Mouse (Mus musculus) cortical plate, adult 2 months (tissue): ENCODE measurements around the gene Pi4kb. TPM values are rescaled to one million over a fixed set of nuclear protein-coding genes. Genes with fewer than 3 reads are reported as not detected.

ENCODE experiments used
- H3K27ac ChIP-seq: fragments of 200-500 bp; 2 replicates; pipeline ENCODE4 v1.5.1; 2012; ENCODE audit warnings: low read length, control low read depth, inconsistent platforms; ENCODE audit not compliant: insufficient read depth
- H3K4me1 ChIP-seq: fragments of 200-500 bp; 2 replicates; pipeline ENCODE4 v1.6.1; 2011; ENCODE audit warnings: low read length; ENCODE audit not compliant: control insufficient read depth, insufficient read depth
- H3K4me3 ChIP-seq: fragments of 200-500 bp; 2 replicates; pipeline ENCODE4 v1.5.1; 2011; ENCODE audit warnings: mild to moderate bottlenecking, low read length, control low read depth; ENCODE audit not compliant: insufficient read depth
- CTCF ChIP-seq: fragments of 200-500 bp; IDR thresholded peaks from 2 replicates; pipeline ENCODE4 v1.5.1; 2011; ENCODE audit warnings: mild to moderate bottlenecking, control low read depth, low read length; ENCODE audit not compliant: insufficient read depth; ENCODE audit errors: extremely low read depth
- POLR2A ChIP-seq: fragments of 200-500 bp; IDR thresholded peaks from 2 replicates; pipeline ENCODE4 v1.6.1; 2011; ENCODE audit warnings: mild to moderate bottlenecking, low read length, control low read depth; ENCODE audit not compliant: insufficient read depth; ENCODE audit errors: extremely low read depth
- polyA plus RNA-seq: library from polyadenylated mRNA; depleted of rRNA; stranded (reverse); fragments of >200 nt; gene quantifications from 2 replicates; pipeline ENCODE4 v1.2.3, GENCODE M21; 2012

Pi4kb gene
- polyA plus RNA-seq, 1 experiment, result 56.6 TPM

DNA sequence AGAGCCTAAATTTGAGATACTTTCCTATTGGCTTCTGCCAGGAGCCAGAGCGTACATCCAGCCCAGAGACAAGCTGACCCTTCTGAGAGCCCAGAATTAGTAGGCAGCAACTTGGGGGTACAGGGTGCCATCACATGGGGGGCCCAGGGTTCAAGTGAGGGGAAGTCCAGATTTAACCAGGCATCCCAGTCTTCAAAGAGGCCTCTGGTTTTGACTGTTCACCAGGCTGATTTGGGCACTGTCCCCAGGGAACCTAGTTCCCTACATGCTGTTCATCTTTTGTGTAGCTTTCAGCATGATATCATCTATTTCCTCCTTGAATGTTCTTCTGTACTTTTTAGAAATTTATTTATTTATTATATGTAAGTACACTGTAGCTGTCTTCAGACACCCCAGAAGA lies 9.5 kb upstream of the Pi4kb start:
- no peak overlapping the region for H3K4me3 ChIP-seq
- H3K4me1 ChIP-seq, result no peaks in the 10 kb centered on the region
- H3K27ac ChIP-seq, result no peak overlapping the region
- TF ChIP-seq CTCF (no peak), POLR2A (no peak)

DNA sequence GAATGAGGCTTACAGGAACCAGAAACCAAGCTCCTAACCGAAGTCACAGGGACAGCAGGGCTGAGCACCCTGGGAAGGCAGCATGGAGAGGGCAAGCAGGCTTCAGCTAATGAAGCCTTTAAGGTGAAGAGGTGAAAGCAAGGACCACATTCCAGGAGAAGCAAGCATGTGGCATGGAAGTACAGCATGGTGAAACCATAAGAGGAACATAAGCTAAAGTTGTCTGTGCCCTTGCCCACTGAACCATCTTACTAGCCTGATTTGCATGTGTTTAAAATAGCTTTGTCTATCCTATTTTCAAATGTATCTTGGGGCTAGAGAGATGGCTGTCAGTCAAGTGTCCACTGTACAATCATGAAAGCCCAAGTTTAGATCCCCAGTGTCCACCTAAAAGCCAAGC lies 8.7 kb upstream of the Pi4kb start:
- Histone ChIP-seq H3K4me1 (no peaks in the 10 kb centered on the region), H3K27ac (no peak overlapping the region), H3K4me3 (no peak overlapping the region)
- TF ChIP-seq POLR2A (no peak), CTCF (no peak)

DNA sequence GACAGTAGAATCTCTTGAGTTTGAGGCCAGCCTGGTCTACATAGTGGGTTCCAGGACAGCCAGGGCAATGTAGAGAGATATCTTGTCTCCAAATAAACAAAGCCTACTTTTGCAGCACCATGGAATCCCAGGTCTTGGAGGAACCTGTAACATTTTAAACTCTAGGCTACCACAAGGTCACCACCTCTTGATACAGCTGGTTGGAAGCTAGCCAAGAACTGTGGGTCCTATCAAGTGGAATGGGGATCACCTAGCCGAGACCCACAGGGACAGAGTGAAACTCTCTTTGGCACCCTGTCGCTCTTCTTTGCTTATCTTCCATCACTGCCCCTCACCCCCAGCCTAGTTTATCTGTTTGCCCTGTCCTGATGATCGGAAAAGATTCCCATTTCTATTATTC lies 2.0 kb upstream of the Pi4kb start:
- no peak overlapping the region for H3K4me3 ChIP-seq
- no peak overlapping the region for H3K27ac ChIP-seq
- H3K4me1 ChIP-seq, result no peaks in the 10 kb centered on the region
- TF ChIP-seq POLR2A (no peak), CTCF (no peak)

DNA sequence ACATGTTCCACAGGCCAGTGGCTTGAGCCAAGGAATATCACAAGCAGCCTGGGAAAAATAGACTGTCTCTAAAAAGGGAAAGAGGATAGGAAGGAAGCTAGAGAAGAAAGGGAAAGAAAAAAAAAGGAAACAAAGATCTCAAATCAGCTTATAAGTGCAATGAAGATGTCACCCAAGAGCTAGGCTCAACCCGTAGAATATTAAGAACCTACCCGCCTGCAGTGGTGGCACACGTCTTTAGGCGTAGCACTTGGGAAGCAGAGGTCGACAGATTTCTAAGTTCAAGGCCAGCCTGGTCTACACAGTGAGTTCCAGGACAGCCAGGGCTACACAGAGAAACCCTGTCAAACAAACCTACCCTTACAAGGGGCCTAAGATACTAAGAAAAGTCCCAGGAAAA lies 911 bp upstream of the Pi4kb start:
- Histone ChIP-seq H3K27ac (no peak overlapping the region), H3K4me3 (peak overlapping the region; percentile 64; the same call in 1 of the 2 replicates), H3K4me1 (no peaks in the 10 kb centered on the region)
- TF ChIP-seq CTCF (no peak), POLR2A (no peak)

DNA sequence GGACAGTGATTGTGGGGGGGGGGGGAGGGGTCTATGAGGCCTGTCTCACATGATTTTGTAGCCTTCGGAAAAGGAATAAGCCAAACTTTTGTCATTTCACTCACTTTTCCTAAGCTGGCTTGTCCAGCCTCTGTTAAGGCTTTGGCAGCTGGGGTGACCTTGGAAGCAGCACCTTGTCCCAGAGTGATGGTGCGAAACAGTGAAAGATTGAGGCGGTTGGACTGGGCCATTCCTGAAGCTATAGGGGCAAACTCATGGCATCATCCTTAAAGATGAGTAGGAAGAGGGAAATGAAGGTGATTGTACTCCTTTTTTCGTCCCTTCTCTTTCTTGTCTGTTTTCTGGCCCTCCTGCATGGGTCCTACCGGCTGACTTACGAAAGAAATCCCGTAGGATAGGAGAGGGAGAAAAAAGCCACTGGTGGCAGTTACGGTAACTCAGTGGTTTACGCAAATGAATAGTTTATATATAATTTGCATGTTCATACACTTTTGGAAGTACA lies 454 bp upstream of the Pi4kb start:
- peak overlapping the region; percentile 64 for H3K4me3 ChIP-seq
- TF ChIP-seq CTCF (no peak), POLR2A (no peak)
- H3K27ac ChIP-seq, result no peak overlapping the region
- H3K4me1 ChIP-seq, result no peaks in the 10 kb centered on the region

DNA sequence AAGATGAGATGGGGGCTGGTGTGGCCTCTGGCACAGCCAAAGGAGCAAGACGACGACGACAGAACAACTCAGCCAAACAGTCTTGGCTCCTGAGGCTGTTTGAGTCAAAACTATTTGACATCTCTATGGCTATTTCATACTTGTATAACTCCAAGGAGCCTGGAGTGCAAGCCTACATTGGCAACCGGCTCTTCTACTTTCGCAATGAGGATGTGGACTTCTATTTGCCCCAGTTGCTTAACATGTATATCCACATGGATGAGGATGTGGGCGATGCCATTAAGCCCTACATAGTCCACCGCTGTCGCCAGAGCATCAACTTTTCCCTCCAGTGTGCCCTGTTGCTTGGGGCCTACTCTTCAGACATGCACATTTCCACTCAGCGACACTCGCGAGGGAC lies 9.8 kb downstream of the Pi4kb start:
- H3K4me1 ChIP-seq, result peaks cover 6% of the 10 kb centered on the region; the same call in 1 of the 2 replicates
- TF ChIP-seq CTCF (no peak), POLR2A (no peak)
- H3K4me3 ChIP-seq, result no peak overlapping the region
- no peak overlapping the region for H3K27ac ChIP-seq

DNA sequence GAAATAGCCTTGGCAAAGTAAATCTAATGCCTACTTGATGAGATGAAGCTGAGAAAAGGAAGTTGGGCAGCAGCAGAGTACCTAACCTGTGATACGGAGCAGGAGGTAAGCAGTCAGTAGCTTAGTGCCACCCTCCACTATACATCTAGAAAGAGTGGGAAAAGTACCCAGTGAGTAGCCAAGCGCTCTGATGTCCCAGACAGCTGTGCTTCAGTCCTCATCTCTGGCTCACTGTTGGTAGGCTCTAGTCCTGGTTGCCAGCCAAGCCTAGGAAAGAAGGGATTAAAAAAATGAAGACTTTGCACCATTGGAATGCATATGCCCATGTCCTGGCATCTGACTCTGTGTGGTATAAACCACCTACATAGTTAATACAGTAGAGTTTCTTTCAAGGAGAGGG lies 11.0 kb downstream of the Pi4kb start:
- Histone ChIP-seq H3K4me1 (peaks cover 4% of the 10 kb centered on the region; the same call in 1 of the 2 replicates), H3K4me3 (no peak overlapping the region), H3K27ac (no peak overlapping the region)
- no peak for TF ChIP-seq POLR2A
- TF ChIP-seq CTCF, result no peak

DNA sequence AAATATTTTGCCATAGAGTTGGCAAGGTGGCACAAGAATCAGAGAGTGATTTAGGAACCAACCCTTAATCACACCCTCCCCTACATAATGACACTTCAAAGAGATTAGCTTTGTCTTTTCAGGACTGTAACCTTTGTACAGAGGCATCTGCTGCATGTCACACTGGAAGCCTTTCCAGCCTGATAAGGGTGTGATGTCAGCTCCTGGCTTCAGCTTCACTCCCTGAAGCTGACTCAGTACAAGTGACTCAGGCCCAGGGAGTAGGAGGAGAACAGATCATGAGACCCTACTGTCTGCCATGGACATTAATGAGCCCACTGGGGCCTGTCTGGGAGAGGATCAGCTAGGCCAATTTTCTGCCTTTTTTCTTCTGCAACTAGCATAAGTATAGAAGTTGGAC lies 13.0 kb downstream of the Pi4kb start:
- Histone ChIP-seq H3K27ac (no peak overlapping the region), H3K4me3 (no peak overlapping the region), H3K4me1 (peaks cover 4% of the 10 kb centered on the region; the same call in 1 of the 2 replicates)
- no peak for TF ChIP-seq POLR2A

DNA sequence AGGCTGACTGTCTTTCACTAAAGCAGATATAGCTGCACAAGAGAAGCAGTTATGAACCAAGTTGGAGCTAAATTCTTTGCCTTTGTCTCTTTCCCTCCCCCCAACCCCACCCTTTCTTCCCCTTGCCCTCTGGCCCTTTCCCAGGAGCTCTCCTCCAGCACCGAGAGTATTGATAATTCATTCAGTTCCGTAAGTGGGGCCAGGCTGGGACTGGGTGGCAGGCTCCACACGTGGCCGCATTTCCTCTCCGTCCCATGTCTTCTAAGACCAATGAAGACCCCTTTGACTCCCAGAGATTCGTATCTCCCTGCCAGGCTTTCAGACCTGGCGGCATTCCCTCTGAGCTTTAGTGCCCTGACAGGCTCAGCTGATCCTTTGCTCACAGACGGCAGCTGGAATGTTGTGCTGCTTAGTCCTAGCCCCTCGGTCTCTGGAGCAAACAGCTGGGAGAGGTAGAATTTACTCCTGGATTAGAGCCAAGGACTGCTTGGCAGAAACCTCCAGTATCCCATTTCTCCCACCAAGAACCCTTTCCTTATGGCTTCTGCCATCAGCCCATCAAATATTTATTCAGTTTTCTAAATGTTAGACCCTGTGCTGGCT lies 14.7 kb downstream of the Pi4kb start:
- Histone ChIP-seq H3K4me1 (peaks cover 4% of the 10 kb centered on the region; the same call in 1 of the 2 replicates), H3K4me3 (no peak overlapping the region), H3K27ac (no peak overlapping the region)
- no peak for TF ChIP-seq POLR2A
- no peak for TF ChIP-seq CTCF

DNA sequence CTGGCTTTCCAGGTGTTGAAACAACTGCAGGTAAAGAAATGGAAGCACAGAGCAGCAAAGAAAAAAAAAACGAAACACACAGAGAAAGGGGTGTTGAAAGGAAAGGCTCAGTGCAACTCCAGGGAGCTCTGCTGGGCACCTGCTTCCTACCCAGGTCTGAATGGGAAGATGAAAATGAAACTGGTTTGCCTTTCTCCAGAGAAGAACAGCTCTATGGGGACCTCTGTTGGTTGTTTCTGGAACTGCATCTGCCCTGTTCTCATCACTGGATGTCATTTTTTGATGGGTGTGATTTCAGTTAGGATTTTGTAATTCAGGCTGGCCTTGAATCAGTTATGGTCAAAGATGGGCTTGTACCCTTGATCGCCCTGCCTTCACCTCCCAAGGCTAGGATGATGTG lies 22.4 kb downstream of the Pi4kb start:
- Histone ChIP-seq H3K27ac (no peak overlapping the region), H3K4me1 (no peaks in the 10 kb centered on the region), H3K4me3 (no peak overlapping the region)
- TF ChIP-seq POLR2A, result no peak
- peak; percentile 89 for TF ChIP-seq CTCF
